Mouse (Mus musculus) stomach, postnatal 0 days (tissue): ENCODE measurements around the gene Nek10.

Source experiments
- CTCF ChIP-seq: IDR thresholded peaks from 2 replicates; pipeline ENCODE4 v1.5.1; 2016; ENCODE audit warnings: antibody characterized with exemption, low read depth, mild to moderate bottlenecking, moderate library complexity
- EP300 ChIP-seq: optimal IDR thresholded peaks from 2 replicates; pipeline ENCODE3; 2016; ENCODE audit warnings: antibody characterized with exemption

GRCm38 (mm10) chr14:14871700-14872099, 68.5 kb downstream of the Nek10 start:
- no peak for TF ChIP-seq EP300
- TF ChIP-seq CTCF, result no peak
